Mouse (Mus musculus) kidney, embryonic 14.5 days (tissue): Measurements from ENCODE around the gene Bhlhb9. TPM values are rescaled to one million over a fixed set of nuclear protein-coding genes. Genes with fewer than 3 reads are reported as not detected.

ENCODE experiments used
- ATAC-seq: fragments of 200-750 bp; cut with Nextera tagmentation; 2 replicates; pipeline ENCODE4 v1.8.0; 2017; ENCODE audit warnings: moderate number of reproducible peaks, mild to moderate bottlenecking, moderate TSS enrichment, moderate library complexity; ENCODE audit not compliant: low FRiP score, low TSS enrichment
- H3K27ac ChIP-seq: fragments of 300-500 bp; sonication (generic); 2 replicates; pipeline ENCODE4 v1.5.1; 2014; ENCODE audit warnings: low read depth, mild to moderate bottlenecking, low read length, moderate library complexity, mixed read lengths
- H3K27me3 ChIP-seq: fragments of 300-500 bp; sonication (generic); 2 replicates; pipeline ENCODE4 v1.6.1; 2014; ENCODE audit warnings: mild to moderate bottlenecking, low read length; ENCODE audit not compliant: control insufficient read depth, insufficient read depth
- H3K36me3 ChIP-seq: fragments of 300-500 bp; sonication (generic); 2 replicates; pipeline ENCODE4 v1.6.1; 2014; ENCODE audit warnings: low read length, mixed read lengths; ENCODE audit not compliant: control insufficient read depth, insufficient read depth
- H3K4me1 ChIP-seq: fragments of 300-500 bp; sonication (generic); 2 replicates; pipeline ENCODE4 v1.6.1; 2014; ENCODE audit warnings: low read length, mixed read lengths; ENCODE audit not compliant: control insufficient read depth, insufficient read depth
- H3K4me2 ChIP-seq: fragments of 300-500 bp; sonication (generic); replicated peaks from 2 replicates; pipeline ENCODE4 v1.6.1; 2014; ENCODE audit warnings: low read depth, mild to moderate bottlenecking, low read length
- H3K4me3 ChIP-seq: fragments of 300-500 bp; sonication (generic); 2 replicates; pipeline ENCODE4 v1.5.1; 2014; ENCODE audit warnings: mild to moderate bottlenecking, low read length
- H3K9ac ChIP-seq: fragments of 300-500 bp; sonication (generic); 2 replicates; pipeline ENCODE4 v1.6.1; 2014; ENCODE audit warnings: low read depth, mild to moderate bottlenecking, low read length, moderate library complexity
- H3K9me3 ChIP-seq: fragments of 300-500 bp; sonication (generic); 2 replicates; pipeline ENCODE4 v1.6.1; 2016; ENCODE audit warnings: low read length; ENCODE audit not compliant: control insufficient read depth
- WGBS: fragments of 180-500 bp; shearing (Covaris S2); extraction: QIAGEN DNeasy Blood & Tissue Kit; methylation state at CpG from one replicate; pipeline ENCODE4 v1.1.7; 2014; 5-methylcytosine and 5-hydroxymethylcytosine counted together
- polyA plus RNA-seq: library from polyadenylated mRNA; unstranded; fragments of >200 nt; fragmentation: Nextera tagmentation; extraction: Ambion mirVana; gene quantifications from 2 replicates; pipeline ENCODE4 v1.2.1, GENCODE M21; 2014

Bhlhb9 gene
- polyA plus RNA-seq, 1 experiment from 2014 or later: 56.1 TPM

- no peak for ATAC-seq
- no peak overlapping the region for H3K27ac ChIP-seq
- 83% methylated on average over 1 of the region's 1 CpGs for WGBS
- no peak overlapping the region for H3K4me3 ChIP-seq
- no peak overlapping the region for H3K9ac ChIP-seq
- H3K27me3 ChIP-seq: no peaks in the 10 kb centered on the region
- H3K4me2 ChIP-seq: no peak overlapping the region
- H3K36me3 ChIP-seq: no peaks in the 10 kb centered on the region
- H3K4me1 ChIP-seq: no peaks in the 10 kb centered on the region
- H3K9me3 ChIP-seq: no peaks in the 10 kb centered on the region
Measured at GRCm38 (mm10) chrX:135876679-135877078, 79.3 kb downstream of the Bhlhb9 start.

GRCm38 (mm10) chrX:135879626-135880025 is 82.2 kb downstream of the Bhlhb9 start:
- H3K27ac ChIP-seq: no peak overlapping the region
- H3K27me3 ChIP-seq: no peaks in the 10 kb centered on the region
- 87% methylated on average over 1 of the region's 1 CpGs for WGBS
- no peak overlapping the region for H3K4me2 ChIP-seq
- H3K4me3 ChIP-seq: no peak overlapping the region
- no peaks in the 10 kb centered on the region for H3K4me1 ChIP-seq
- H3K9me3 ChIP-seq: no peaks in the 10 kb centered on the region
- no peak overlapping the region for H3K9ac ChIP-seq
- ATAC-seq: no peak
- H3K36me3 ChIP-seq: no peaks in the 10 kb centered on the region

- WGBS: 32% methylated on average over 41 of the region's 41 CpGs
- peaks cover 21% of the 10 kb centered on the region for H3K36me3 ChIP-seq
- H3K9me3 ChIP-seq: no peaks in the 10 kb centered on the region
Measured at GRCm38 (mm10) chrX:135885411-135886233, 88.2 kb downstream of the Bhlhb9 start.

GRCm38 (mm10) chrX:135886234-135886585 is 88.8 kb downstream of the Bhlhb9 start:
- ATAC-seq: no peak; the same call in 1 of the 2 replicates
- Histone ChIP-seq H3K4me3 (peak overlapping the region; percentile 64), H3K36me3 (peaks cover 21% of the 10 kb centered on the region), H3K27ac (peak overlapping the region; percentile 51; the same call in 1 of the 2 replicates), H3K9ac (peak overlapping the region; percentile 78), H3K27me3 (no peaks in the 10 kb centered on the region), H3K9me3 (no peaks in the 10 kb centered on the region), H3K4me1 (no peaks in the 10 kb centered on the region), H3K4me2 (peak overlapping the region; percentile 41)
- 23% methylated on average over 11 of the region's 11 CpGs for WGBS

More at GRCm38 (mm10) chrX:135885411-135886233, 88.2 kb downstream of the Bhlhb9 start:
- Histone ChIP-seq H3K9ac (peak overlapping the region; percentile 78), H3K4me2 (peak overlapping the region; percentile 41), H3K4me3 (peak overlapping the region; percentile 64), H3K27ac (peak overlapping the region; percentile 69), H3K27me3 (no peaks in the 10 kb centered on the region), H3K4me1 (no peaks in the 10 kb centered on the region)
- ATAC-seq: peak; percentile 99

GRCm38 (mm10) chrX:135916580-135916979 is 119.2 kb downstream of the Bhlhb9 start:
- Histone ChIP-seq H3K9ac (no peak overlapping the region), H3K27ac (no peak overlapping the region), H3K36me3 (no peaks in the 10 kb centered on the region), H3K9me3 (no peaks in the 10 kb centered on the region), H3K27me3 (no peaks in the 10 kb centered on the region), H3K4me2 (no peak overlapping the region), H3K4me3 (no peak overlapping the region), H3K4me1 (no peaks in the 10 kb centered on the region)
- WGBS: 88% methylated on average over 4 of the region's 4 CpGs
- ATAC-seq: no peak

GRCm38 (mm10) chrX:135917116-135917515 is 119.7 kb downstream of the Bhlhb9 start:
- Histone ChIP-seq H3K27ac (no peak overlapping the region), H3K36me3 (no peaks in the 10 kb centered on the region), H3K27me3 (no peaks in the 10 kb centered on the region), H3K4me2 (no peak overlapping the region), H3K9me3 (no peaks in the 10 kb centered on the region), H3K4me3 (no peak overlapping the region), H3K9ac (no peak overlapping the region), H3K4me1 (no peaks in the 10 kb centered on the region)
- WGBS: 78% methylated on average over 1 of the region's 1 CpGs
- no peak for ATAC-seq

GRCm38 (mm10) chrX:135922162-135922561 is 124.8 kb downstream of the Bhlhb9 start:
- Histone ChIP-seq H3K27ac (no peak overlapping the region), H3K9ac (no peak overlapping the region), H3K4me1 (no peaks in the 10 kb centered on the region), H3K27me3 (no peaks in the 10 kb centered on the region), H3K4me2 (no peak overlapping the region), H3K4me3 (no peak overlapping the region), H3K36me3 (no peaks in the 10 kb centered on the region), H3K9me3 (no peaks in the 10 kb centered on the region)
- no peak for ATAC-seq
- WGBS: 85% methylated on average over 7 of the region's 7 CpGs

GRCm38 (mm10) chrX:135925911-135926310 is 128.5 kb downstream of the Bhlhb9 start:
- ATAC-seq: no peak
- no peaks in the 10 kb centered on the region for H3K36me3 ChIP-seq
- no peaks in the 10 kb centered on the region for H3K4me1 ChIP-seq
- H3K4me2 ChIP-seq: no peak overlapping the region
- no peak overlapping the region for H3K27ac ChIP-seq
- H3K4me3 ChIP-seq: no peak overlapping the region
- no peaks in the 10 kb centered on the region for H3K9me3 ChIP-seq
- H3K27me3 ChIP-seq: no peaks in the 10 kb centered on the region
- no peak overlapping the region for H3K9ac ChIP-seq
- 57% methylated on average over 3 of the region's 3 CpGs for WGBS

GRCm38 (mm10) chrX:135928588-135928987 is 131.2 kb downstream of the Bhlhb9 start:
- Histone ChIP-seq H3K4me2 (no peak overlapping the region), H3K36me3 (no peaks in the 10 kb centered on the region), H3K4me1 (no peaks in the 10 kb centered on the region), H3K27me3 (no peaks in the 10 kb centered on the region), H3K4me3 (no peak overlapping the region), H3K9me3 (no peaks in the 10 kb centered on the region), H3K9ac (no peak overlapping the region), H3K27ac (no peak overlapping the region)
- ATAC-seq: no peak
